Mouse (Mus musculus): Measurements from ENCODE around the gene Erfe. TPM values are rescaled to one million over a fixed set of nuclear protein-coding genes. Genes with fewer than 3 reads are reported as not detected.

Gene Erfe
- total and polyA plus RNA-seq, 3 experiments, result 0.78 to 2.1 (median 0.93) TPM

GRCm38 (mm10) chr1:91381091-91381471, 14.9 kb downstream of the Erfe start:
- H3K27me3 ChIP-seq (ENCODE audit: insufficient read depth, low read length), result no peaks in the 10 kb centered on the region
- TF ChIP-seq TAL1 (conservative IDR thresholded peaks at IDR 0.05; ENCODE audit: low read depth, low read length) (no peak), CTCF (IDR thresholded peaks at IDR 0.05; ENCODE audit: low read depth, low read length) (no peak), GATA1 (IDR thresholded peaks at IDR 0.05; ENCODE audit: borderline replicate concordance, low read length) (no peak), GATA2 (IDR thresholded peaks at IDR 0.05; ENCODE audit: borderline replicate concordance, low read depth, low read length) (no peak), POLR2AphosphoS5 (IDR thresholded peaks at IDR 0.05; ENCODE audit: insufficient replicate concordance, low read depth, low read length) (no peak)
- H3K36me3 ChIP-seq (replicated peaks), result peaks cover 96% of the 10 kb centered on the region
- H3K4me3 ChIP-seq (ENCODE audit: low read depth, low read length), result no peak overlapping the region
- no peaks in the 10 kb centered on the region for H3K9me3 ChIP-seq (replicated peaks)
- H3K4me1 ChIP-seq (ENCODE audit: insufficient read depth, low read depth, low read length), result peaks cover 21% of the 10 kb centered on the region
- ATAC-seq (ENCODE audit: extremely low read depth, insufficient number of reproducible peaks, low FRiP score, poor library complexity, severe bottlenecking), result no peak
- no peak for DNase-seq (ENCODE audit: low spot score)

GRCm38 (mm10) chr1:91390369-91390768, 24.1 kb downstream of the Erfe start:
- TF ChIP-seq GATA2 (IDR thresholded peaks at IDR 0.05; ENCODE audit: borderline replicate concordance, low read depth, low read length) (no peak), TAL1 (conservative IDR thresholded peaks at IDR 0.05; ENCODE audit: low read depth, low read length) (no peak), POLR2AphosphoS5 (IDR thresholded peaks at IDR 0.05; ENCODE audit: insufficient replicate concordance, low read depth, low read length) (no peak), CTCF (IDR thresholded peaks at IDR 0.05; ENCODE audit: low read depth, low read length) (no peak), GATA1 (IDR thresholded peaks at IDR 0.05; ENCODE audit: borderline replicate concordance, low read length) (no peak)
- H3K27me3 ChIP-seq (ENCODE audit: insufficient read depth, low read length), result no peaks in the 10 kb centered on the region
- H3K36me3 ChIP-seq (replicated peaks), result peaks cover 95% of the 10 kb centered on the region

DNA sequence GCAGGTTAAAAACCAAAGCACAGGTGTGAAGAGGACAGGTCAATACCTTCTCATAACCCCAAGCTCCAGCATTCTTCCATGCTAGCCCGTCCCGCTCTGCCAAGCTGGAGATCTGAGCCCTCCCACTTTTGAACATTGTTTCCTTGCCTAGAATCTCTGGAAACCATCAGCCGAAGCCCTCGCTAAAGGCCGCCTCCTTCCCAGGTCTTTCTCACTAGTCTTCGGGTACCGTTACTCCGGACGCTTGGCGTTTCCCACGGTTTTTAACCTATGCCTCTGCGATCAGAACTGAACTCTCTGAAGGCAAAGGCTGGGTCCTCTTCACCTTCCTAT, 31.7 kb downstream of the Erfe start:
- ATAC-seq (ENCODE audit: extremely low read depth, insufficient number of reproducible peaks, low FRiP score, poor library complexity, severe bottlenecking) (no peak), DNase-seq (ENCODE audit: low spot score) (peak; percentile 52)
- Histone ChIP-seq H3K36me3 (replicated peaks) (peaks cover 46% of the 10 kb centered on the region), H3K4me1 (ENCODE audit: insufficient read depth, low read depth, low read length) (peaks cover 42% of the 10 kb centered on the region), H3K9me3 (replicated peaks) (peaks cover 4% of the 10 kb centered on the region), H3K4me3 (ENCODE audit: low read depth, low read length) (peak overlapping the region; percentile 79), H3K27me3 (ENCODE audit: insufficient read depth, low read length) (peaks cover 14% of the 10 kb centered on the region; the same call in 1 of the 2 replicates)
- TF ChIP-seq TAL1 (conservative IDR thresholded peaks at IDR 0.05; ENCODE audit: low read depth, low read length) (no peak), GATA1 (IDR thresholded peaks at IDR 0.05; ENCODE audit: borderline replicate concordance, low read length) (no peak), CTCF (IDR thresholded peaks at IDR 0.05; ENCODE audit: low read depth, low read length) (no peak), POLR2AphosphoS5 (IDR thresholded peaks at IDR 0.05; ENCODE audit: insufficient replicate concordance, low read depth, low read length) (no peak), GATA2 (IDR thresholded peaks at IDR 0.05; ENCODE audit: borderline replicate concordance, low read depth, low read length) (no peak)

More at GRCm38 (mm10) chr1:91390369-91390768, 24.1 kb downstream of the Erfe start:
- H3K4me3 ChIP-seq (ENCODE audit: low read depth, low read length), result no peak overlapping the region
- no peaks in the 10 kb centered on the region for H3K9me3 ChIP-seq (replicated peaks)
- no peak for DNase-seq (ENCODE audit: low spot score)
- ATAC-seq (ENCODE audit: extremely low read depth, insufficient number of reproducible peaks, low FRiP score, poor library complexity, severe bottlenecking), result no peak
- H3K4me1 ChIP-seq (ENCODE audit: insufficient read depth, low read depth, low read length), result peaks cover 32% of the 10 kb centered on the region

- H3K9me3 ChIP-seq (replicated peaks), result peaks cover 4% of the 10 kb centered on the region
- H3K27me3 ChIP-seq (ENCODE audit: insufficient read depth, low read length), result peaks cover 17% of the 10 kb centered on the region; the same call in 1 of the 2 replicates
- peaks cover 40% of the 10 kb centered on the region for H3K4me1 ChIP-seq (ENCODE audit: insufficient read depth, low read depth, low read length)
- ATAC-seq (ENCODE audit: extremely low read depth, insufficient number of reproducible peaks, low FRiP score, poor library complexity, severe bottlenecking) (peak; percentile 64), DNase-seq (ENCODE audit: low spot score) (peak; percentile 99)
- TF ChIP-seq CTCF (IDR thresholded peaks at IDR 0.05; ENCODE audit: low read depth, low read length), result no peak
- TF ChIP-seq GATA1 (IDR thresholded peaks at IDR 0.05; ENCODE audit: borderline replicate concordance, low read length), result no peak
- TF ChIP-seq POLR2AphosphoS5 (IDR thresholded peaks at IDR 0.05; ENCODE audit: insufficient replicate concordance, low read depth, low read length), result no peak
- no peak for TF ChIP-seq TAL1 (conservative IDR thresholded peaks at IDR 0.05; ENCODE audit: low read depth, low read length)
- TF ChIP-seq GATA2 (IDR thresholded peaks at IDR 0.05; ENCODE audit: borderline replicate concordance, low read depth, low read length), result no peak
- peak within 1 kb of the TSS; percentile 79 for H3K4me3 ChIP-seq (ENCODE audit: low read depth, low read length)
- peaks cover 41% of the 10 kb centered on the region for H3K36me3 ChIP-seq (replicated peaks)
Observed at GRCm38 (mm10) chr1:91398260-91399062, 32.2 kb downstream of the Erfe start, which contains the start of gene Ilkap. Ilkap (minus strand) TSS chr1:91398815.

DNA sequence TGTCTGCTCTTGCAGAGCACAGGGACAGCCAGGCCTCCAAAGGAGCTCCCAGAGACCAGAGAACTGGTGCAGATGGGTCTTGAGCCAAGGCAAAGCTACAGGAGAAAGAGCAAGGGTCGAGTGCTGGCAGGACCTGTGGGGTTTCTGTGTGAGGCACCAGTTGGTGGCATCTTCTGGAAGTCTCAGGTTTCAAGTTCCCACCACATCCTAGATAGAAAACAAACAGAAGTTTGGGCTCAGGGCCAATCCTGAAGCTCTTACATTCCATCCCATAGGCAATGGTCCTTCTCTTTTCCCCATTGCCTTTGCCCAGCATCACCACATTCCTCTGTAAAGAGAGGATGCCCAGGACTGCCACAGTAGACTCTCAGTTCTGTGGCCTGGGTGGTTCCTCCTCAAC, 38.7 kb downstream of the Erfe start:
- H3K4me1 ChIP-seq (ENCODE audit: insufficient read depth, low read depth, low read length), result peaks cover 12% of the 10 kb centered on the region
- DNase-seq (ENCODE audit: low spot score), result no peak
- no peak for ATAC-seq (ENCODE audit: extremely low read depth, insufficient number of reproducible peaks, low FRiP score, poor library complexity, severe bottlenecking)
- H3K9me3 ChIP-seq (replicated peaks), result no peaks in the 10 kb centered on the region; the same call in 1 of the 2 replicates
- no peak overlapping the region for H3K4me3 ChIP-seq (ENCODE audit: low read depth, low read length)
- peaks cover 61% of the 10 kb centered on the region for H3K27me3 ChIP-seq (ENCODE audit: insufficient read depth, low read length)
- peaks cover under 1% of the 10 kb centered on the region for H3K36me3 ChIP-seq (replicated peaks)
- TF ChIP-seq POLR2AphosphoS5 (IDR thresholded peaks at IDR 0.05; ENCODE audit: insufficient replicate concordance, low read depth, low read length) (no peak), GATA2 (IDR thresholded peaks at IDR 0.05; ENCODE audit: borderline replicate concordance, low read depth, low read length) (no peak), CTCF (IDR thresholded peaks at IDR 0.05; ENCODE audit: low read depth, low read length) (no peak), TAL1 (conservative IDR thresholded peaks at IDR 0.05; ENCODE audit: low read depth, low read length) (no peak), GATA1 (IDR thresholded peaks at IDR 0.05; ENCODE audit: borderline replicate concordance, low read length) (no peak)

GRCm38 (mm10) chr1:91405406-91406169, 39.4 kb downstream of the Erfe start:
- DNase-seq (ENCODE audit: low spot score), result no peak
- H3K36me3 ChIP-seq (replicated peaks), result peaks cover 7% of the 10 kb centered on the region
- no peak for ATAC-seq (ENCODE audit: extremely low read depth, insufficient number of reproducible peaks, low FRiP score, poor library complexity, severe bottlenecking)
- H3K9me3 ChIP-seq (replicated peaks), result no peaks in the 10 kb centered on the region
- TF ChIP-seq GATA2 (IDR thresholded peaks at IDR 0.05; ENCODE audit: borderline replicate concordance, low read depth, low read length) (no peak), TAL1 (conservative IDR thresholded peaks at IDR 0.05; ENCODE audit: low read depth, low read length) (no peak), GATA1 (IDR thresholded peaks at IDR 0.05; ENCODE audit: borderline replicate concordance, low read length) (no peak), CTCF (IDR thresholded peaks at IDR 0.05; ENCODE audit: low read depth, low read length) (no peak), POLR2AphosphoS5 (IDR thresholded peaks at IDR 0.05; ENCODE audit: insufficient replicate concordance, low read depth, low read length) (no peak)
- H3K4me3 ChIP-seq (ENCODE audit: low read depth, low read length), result peak overlapping the region; percentile 9; the same call in 1 of the 2 replicates
- peaks cover 12% of the 10 kb centered on the region for H3K4me1 ChIP-seq (ENCODE audit: insufficient read depth, low read depth, low read length)
- peaks cover 61% of the 10 kb centered on the region for H3K27me3 ChIP-seq (ENCODE audit: insufficient read depth, low read length)
